Mouse (Mus musculus): ENCODE data around the gene Zfp750.

The Zfp750 gene

GRCm38 (mm10) chr11:121479476-121480203, 39.5 kb downstream of the Zfp750 start:
- in situ Hi-C loops (cut with MboI; ENCODE audit: unreplicated experiment in 2 of 2), result loop anchor here (5.0 to 10.0 kb wide), 3 partner anchors 175 to 268 kb away; no protein-coding TSS in a partner anchor

- in situ Hi-C loops (cut with MboI; ENCODE audit: unreplicated experiment in 2 of 2), result loop anchor here (5.0 to 10.0 kb wide), 3 partner anchors 179 to 271 kb away; no protein-coding TSS in a partner anchor
Observed at GRCm38 (mm10) chr11:121475699-121476415, 43.3 kb downstream of the Zfp750 start.

- in situ Hi-C loops (cut with MboI; ENCODE audit: unreplicated experiment in 2 of 2), result loop anchor here (5.0 to 10.0 kb wide), 5 partner anchors 180 to 332 kb away; no protein-coding TSS in a partner anchor
Observed at GRCm38 (mm10) chr11:121474831-121475230, 44.3 kb downstream of the Zfp750 start.

- in situ Hi-C loops (cut with MboI; ENCODE audit: unreplicated experiment in 2 of 2), result no loop called here
Observed at GRCm38 (mm10) chr11:121467408-121467807, 51.7 kb downstream of the Zfp750 start.

All from v-Abl transformed pro-B cells (cell line).